Mouse (Mus musculus) limb, embryonic 14.5 days (tissue): ENCODE results near the gene Ptger3. TPM values are rescaled to one million over a fixed set of nuclear protein-coding genes. Genes with fewer than 3 reads are reported as not detected.

ENCODE experiments used
- ATAC-seq: fragments of 200-750 bp; cut with Nextera tagmentation; 2 replicates; pipeline ENCODE4 v1.8.0; 2017; ENCODE audit warnings: low read depth, moderate number of reproducible peaks, moderate TSS enrichment; ENCODE audit not compliant: low FRiP score
- DNase-seq: peaks from one replicate; pipeline ENCODE4 v3.0.0-alpha.2; 2015; ENCODE audit warnings: low spot score
- H3K27ac ChIP-seq: fragments of 300-500 bp; sonication (generic); replicated peaks from 2 replicates; pipeline ENCODE4 v1.5.1; 2014; ENCODE audit warnings: low read depth, mild to moderate bottlenecking, low read length, moderate library complexity, mixed read lengths
- H3K27me3 ChIP-seq: fragments of 300-500 bp; sonication (generic); 2 replicates; pipeline ENCODE4 v1.6.1; 2014; ENCODE audit warnings: low read length, mixed read lengths; ENCODE audit not compliant: control insufficient read depth, insufficient read depth
- H3K36me3 ChIP-seq: fragments of 300-500 bp; sonication (generic); 2 replicates; pipeline ENCODE4 v1.6.1; 2014; ENCODE audit warnings: mild to moderate bottlenecking, low read length, moderate library complexity, mixed read lengths; ENCODE audit not compliant: control insufficient read depth, insufficient read depth
- H3K4me1 ChIP-seq: fragments of 300-500 bp; sonication (generic); 2 replicates; pipeline ENCODE4 v1.6.1; 2014; ENCODE audit warnings: antibody characterized with exemption, low read length, mixed read lengths; ENCODE audit not compliant: control insufficient read depth, insufficient read depth
- H3K4me2 ChIP-seq: fragments of 300-500 bp; sonication (generic); replicated peaks from 2 replicates; pipeline ENCODE4 v1.6.1; 2014; ENCODE audit warnings: low read depth, mild to moderate bottlenecking, low read length, moderate library complexity; ENCODE audit not compliant: severe bottlenecking
- H3K4me3 ChIP-seq: fragments of 300-500 bp; sonication (generic); replicated peaks from 2 replicates; pipeline ENCODE4 v1.5.1; 2014; ENCODE audit warnings: low read length
- H3K9ac ChIP-seq: fragments of 300-500 bp; sonication (generic); 2 replicates; pipeline ENCODE4 v1.6.1; 2014; ENCODE audit warnings: mild to moderate bottlenecking, low read depth, low read length, moderate library complexity; ENCODE audit not compliant: severe bottlenecking
- H3K9me3 ChIP-seq: fragments of 300-500 bp; sonication (generic); 2 replicates; pipeline ENCODE4 v1.6.1; 2016; ENCODE audit warnings: low read length; ENCODE audit not compliant: control insufficient read depth
- POLR2A ChIP-seq: fragments of 200-500 bp; IDR thresholded peaks from 2 replicates; pipeline ENCODE4 v1.8.0; 2012; ENCODE audit warnings: inconsistent platforms, mild to moderate bottlenecking, moderate library complexity, borderline replicate concordance; ENCODE audit not compliant: insufficient read depth, insufficient read length; ENCODE audit errors: extremely low read depth
- WGBS: fragments of 180-500 bp; shearing (Covaris S2); extraction: QIAGEN DNeasy Blood & Tissue Kit; methylation state at CpG from one replicate; pipeline ENCODE4 v1.1.7; 2014; 5-methylcytosine and 5-hydroxymethylcytosine counted together
- polyA plus RNA-seq, 2 experiments: library from polyadenylated mRNA; depleted of rRNA in 1 of 2; stranded (reverse) in 1 of 2; unstranded in 1 of 2; fragments of >200 nt; fragmentation: Nextera tagmentation in 1 of 2; extraction: Ambion mirVana in 1 of 2; gene quantifications; 2 replicates each; pipeline versions ENCODE4 v1.2.1 to v1.2.3; 2012 to 2014

Gene Ptger3
- polyA plus RNA-seq, 2 experiments, result 3.7 to 8.6 TPM

DNA sequence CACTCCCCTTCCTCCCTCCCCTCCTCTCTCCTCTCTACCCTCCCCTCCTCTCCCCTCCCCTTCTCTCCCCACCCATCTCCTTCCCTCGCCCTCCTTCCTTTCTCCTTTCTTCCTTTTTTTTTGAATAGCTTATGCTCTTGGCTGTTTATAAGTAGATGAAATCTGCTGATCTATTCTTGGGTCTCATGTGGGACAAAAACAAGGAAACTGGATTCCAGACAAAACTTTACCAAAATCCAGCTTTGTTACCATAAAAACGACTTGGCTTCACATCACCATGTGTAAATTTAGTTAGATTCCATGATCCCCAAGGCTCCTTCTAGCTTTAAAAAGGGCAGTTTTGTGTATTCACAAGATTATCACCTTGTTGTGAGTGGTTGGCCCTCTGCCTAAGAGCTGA, 70.6 kb downstream of the Ptger3 start:
- no peaks in the 10 kb centered on the region for H3K4me1 ChIP-seq
- no peak overlapping the region for H3K27ac ChIP-seq
- H3K4me2 ChIP-seq, result no peak overlapping the region
- no peak for ATAC-seq
- DNase-seq, result no peak
- no peak overlapping the region for H3K9ac ChIP-seq
- no peaks in the 10 kb centered on the region for H3K27me3 ChIP-seq
- no peaks in the 10 kb centered on the region for H3K9me3 ChIP-seq
- H3K36me3 ChIP-seq, result no peaks in the 10 kb centered on the region
- no peak for TF ChIP-seq POLR2A
- WGBS, result 43% methylated on average over 2 of the region's 2 CpGs
- H3K4me3 ChIP-seq, result no peak overlapping the region

DNA sequence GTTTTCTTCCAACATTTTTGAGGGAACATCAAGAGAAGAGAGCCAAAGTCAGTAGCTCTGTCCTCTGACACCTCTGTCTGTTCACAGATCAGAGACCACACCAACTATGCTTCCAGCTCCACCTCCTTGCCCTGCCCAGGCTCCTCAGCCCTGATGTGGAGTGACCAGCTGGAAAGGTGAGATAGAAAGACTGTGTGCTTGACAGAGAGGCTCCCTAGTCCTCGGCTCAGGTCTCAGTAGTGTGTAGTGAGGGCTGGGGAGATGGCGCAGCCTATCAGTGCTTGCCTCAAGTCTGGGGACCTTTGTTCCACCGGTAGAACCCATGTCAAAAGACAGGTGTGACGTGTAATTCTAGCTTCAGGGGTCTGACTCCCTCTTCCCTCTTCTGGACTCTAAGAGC, 74.9 kb downstream of the Ptger3 start:
- Histone ChIP-seq H3K27me3 (no peaks in the 10 kb centered on the region), H3K4me2 (no peak overlapping the region), H3K4me1 (no peaks in the 10 kb centered on the region), H3K9me3 (no peaks in the 10 kb centered on the region), H3K36me3 (no peaks in the 10 kb centered on the region), H3K9ac (no peak overlapping the region), H3K27ac (no peak overlapping the region), H3K4me3 (no peak overlapping the region)
- DNase-seq (no peak), ATAC-seq (no peak)
- TF ChIP-seq POLR2A, result no peak
- 76% methylated on average over 4 of the region's 4 CpGs for WGBS

DNA sequence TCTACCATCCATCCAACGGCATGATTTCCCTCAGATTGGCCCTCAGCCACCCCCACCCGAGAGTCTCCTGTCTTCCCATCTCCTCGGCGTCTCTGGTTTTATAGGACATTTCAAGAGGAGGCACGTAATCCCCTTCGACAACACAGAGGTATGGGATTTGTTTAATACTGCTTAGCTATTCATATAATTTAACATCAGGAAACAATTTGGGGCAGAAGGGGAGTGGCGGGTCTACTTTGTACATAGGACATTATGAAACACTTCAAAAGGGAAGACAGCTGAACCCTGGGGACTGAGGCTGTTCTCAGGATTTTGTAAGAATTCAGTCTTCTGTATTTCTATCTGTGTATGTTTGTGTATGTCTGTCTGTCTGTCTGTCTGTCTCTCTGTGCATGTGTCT, 94.9 kb downstream of the Ptger3 start:
- no peak overlapping the region for H3K4me3 ChIP-seq
- H3K9ac ChIP-seq, result no peak overlapping the region
- no peak for TF ChIP-seq POLR2A
- H3K36me3 ChIP-seq, result no peaks in the 10 kb centered on the region
- H3K4me1 ChIP-seq, result 0 out of 2 replicates have a peak, but pooled peaks cover 4% of the 10 kb centered on the region
- H3K9me3 ChIP-seq, result no peaks in the 10 kb centered on the region
- no peak overlapping the region for H3K27ac ChIP-seq
- H3K4me2 ChIP-seq, result no peak overlapping the region
- DNase-seq (peak; percentile 50), ATAC-seq (peak; percentile 29)
- WGBS, result 40% methylated on average over 7 of the region's 7 CpGs
- H3K27me3 ChIP-seq, result no peaks in the 10 kb centered on the region

DNA sequence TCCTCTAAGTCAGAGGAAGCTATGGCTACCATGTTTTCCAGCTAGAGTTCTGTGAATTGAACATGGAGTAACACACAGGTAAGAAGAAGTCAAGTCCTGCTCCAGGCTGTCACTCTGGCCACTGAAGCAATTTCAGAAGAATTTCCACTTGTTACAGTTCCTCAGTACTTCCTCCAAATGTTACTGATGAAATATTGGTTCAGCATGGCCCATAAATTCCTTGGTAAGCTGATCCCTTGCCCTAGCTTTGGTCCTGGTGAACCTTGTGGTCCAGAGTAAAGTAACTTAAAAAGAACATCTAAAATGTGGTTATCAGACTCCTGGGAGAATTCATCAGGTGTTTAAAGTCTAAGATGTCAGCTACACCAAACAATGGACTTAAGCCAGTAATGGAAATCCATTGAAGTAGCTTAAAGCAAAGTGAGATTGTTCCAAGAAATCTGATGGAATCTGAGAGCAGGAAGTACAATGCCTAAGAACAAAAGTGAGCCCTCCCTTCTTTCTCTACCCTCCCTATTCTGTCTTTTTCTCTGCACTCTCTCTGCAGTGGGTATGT, 97.9 kb downstream of the Ptger3 start:
- H3K9ac ChIP-seq, result no peak overlapping the region
- no peak overlapping the region for H3K4me2 ChIP-seq
- no peak overlapping the region for H3K4me3 ChIP-seq
- H3K9me3 ChIP-seq, result no peaks in the 10 kb centered on the region
- 0 out of 2 replicates have a peak, but pooled peaks cover 4% of the 10 kb centered on the region for H3K4me1 ChIP-seq
- H3K36me3 ChIP-seq, result no peaks in the 10 kb centered on the region
- H3K27me3 ChIP-seq, result no peaks in the 10 kb centered on the region
- no peak overlapping the region for H3K27ac ChIP-seq
- no peak for ATAC-seq
- no peak for TF ChIP-seq POLR2A
- DNase-seq, result peak; percentile 22

DNA sequence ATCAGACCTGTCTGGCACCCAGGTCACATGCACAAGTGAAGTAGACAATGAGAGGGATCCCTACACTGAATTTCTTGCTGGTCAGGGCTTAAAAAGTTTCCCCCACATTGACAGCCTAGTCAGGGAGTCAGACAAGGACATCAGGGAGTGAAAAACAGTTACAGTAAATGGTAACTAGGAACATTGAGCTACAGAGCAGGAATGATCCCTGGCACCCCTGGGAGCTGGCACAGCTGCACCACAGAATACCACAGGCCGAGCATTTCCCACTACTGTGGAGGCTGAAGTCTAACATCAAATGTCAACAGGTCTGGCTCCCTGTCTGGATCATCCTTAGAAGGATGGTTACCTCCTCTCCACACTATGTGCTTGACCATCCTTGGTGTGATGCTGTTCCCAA, 98.8 kb downstream of the Ptger3 start:
- ATAC-seq (no peak), DNase-seq (no peak)
- H3K4me3 ChIP-seq, result no peak overlapping the region
- H3K27me3 ChIP-seq, result no peaks in the 10 kb centered on the region
- H3K4me1 ChIP-seq, result 0 out of 2 replicates have a peak, but pooled peaks cover 4% of the 10 kb centered on the region
- TF ChIP-seq POLR2A, result no peak
- 67% methylated on average over 1 of the region's 1 CpGs for WGBS
- no peaks in the 10 kb centered on the region for H3K9me3 ChIP-seq
- no peaks in the 10 kb centered on the region for H3K36me3 ChIP-seq
- no peak overlapping the region for H3K4me2 ChIP-seq
- no peak overlapping the region for H3K9ac ChIP-seq
- no peak overlapping the region for H3K27ac ChIP-seq

DNA sequence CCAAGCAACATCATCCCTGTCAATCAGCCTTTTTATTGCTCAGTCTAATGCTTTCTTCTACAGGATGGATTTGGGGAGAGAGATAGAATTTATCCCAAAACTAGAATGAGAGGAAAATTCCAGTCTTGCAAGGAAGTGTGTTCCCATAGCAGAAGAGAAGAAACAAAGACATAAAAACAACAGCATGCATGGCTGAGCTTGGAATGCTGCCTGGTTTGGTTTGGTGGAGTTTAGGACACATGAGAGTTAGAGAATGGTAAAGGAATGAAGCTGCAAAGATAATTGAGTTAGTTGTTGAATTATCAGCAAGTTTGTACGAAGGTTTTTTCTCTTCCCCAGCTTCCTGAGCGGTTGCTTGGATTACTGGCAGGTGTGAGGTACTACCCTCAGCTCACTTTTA, 99.5 kb downstream of the Ptger3 start:
- Histone ChIP-seq H3K27me3 (no peaks in the 10 kb centered on the region), H3K27ac (no peak overlapping the region), H3K36me3 (no peaks in the 10 kb centered on the region), H3K4me1 (0 out of 2 replicates have a peak, but pooled peaks cover 4% of the 10 kb centered on the region), H3K4me2 (no peak overlapping the region), H3K4me3 (no peak overlapping the region), H3K9ac (no peak overlapping the region), H3K9me3 (no peaks in the 10 kb centered on the region)
- no peak for TF ChIP-seq POLR2A
- ATAC-seq (no peak), DNase-seq (no peak)
- WGBS, result 63% methylated on average over 2 of the region's 2 CpGs
